Mouse (Mus musculus) embryo, embryonic 11.5 days (tissue): ENCODE results near the gene Ccdc172.

ENCODE experiments used
- DNase-seq: peaks from one replicate; pipeline ENCODE4 v3.0.0-alpha.2; 2012; ENCODE audit warnings: low read depth, low spot score

Gene Ccdc172

DNA sequence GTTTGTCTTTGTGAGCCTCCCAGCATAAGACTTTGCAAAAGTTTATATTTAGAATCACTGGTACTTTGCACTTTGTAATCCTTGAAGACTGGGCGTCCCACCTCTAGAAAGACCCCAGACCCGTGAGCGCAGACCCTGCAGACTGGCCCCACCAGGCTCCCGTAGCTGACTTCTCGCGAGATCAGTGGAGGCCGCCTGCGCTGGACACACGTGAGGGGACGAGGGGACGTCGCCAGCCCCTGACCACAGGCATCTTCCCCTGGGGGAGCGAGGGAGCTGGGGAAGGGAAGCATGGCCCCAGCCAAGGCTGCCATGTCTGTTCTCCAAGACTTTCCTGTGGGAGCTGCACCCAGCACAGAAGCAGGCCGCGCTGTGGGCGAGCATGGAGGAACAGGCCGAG is at the start of gene Ccdc172:
Gene Ccdc172, plus strand, starts transcription at position 176 of the 400 bp plus-strand sequence.
- no peak for DNase-seq

DNA sequence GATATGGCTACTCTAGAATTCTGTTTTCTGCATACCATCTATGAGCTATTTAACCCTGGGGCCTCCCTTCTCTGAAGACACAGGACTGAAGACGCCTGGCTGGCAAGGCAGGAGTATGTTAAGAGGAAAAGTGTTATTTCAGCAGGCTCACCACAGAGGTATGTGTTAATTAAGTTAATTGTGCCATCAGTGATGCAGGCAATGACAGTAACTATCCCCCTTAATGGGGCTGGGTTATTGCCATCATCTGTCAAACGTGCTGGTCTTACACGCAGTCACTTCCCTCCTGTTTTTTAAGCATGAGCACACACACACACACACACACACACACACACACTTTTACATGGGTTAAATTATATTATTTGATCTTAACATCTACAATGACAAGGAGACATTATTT is 48.0 kb upstream of the Ccdc172 start:
- no peak for DNase-seq

DNA sequence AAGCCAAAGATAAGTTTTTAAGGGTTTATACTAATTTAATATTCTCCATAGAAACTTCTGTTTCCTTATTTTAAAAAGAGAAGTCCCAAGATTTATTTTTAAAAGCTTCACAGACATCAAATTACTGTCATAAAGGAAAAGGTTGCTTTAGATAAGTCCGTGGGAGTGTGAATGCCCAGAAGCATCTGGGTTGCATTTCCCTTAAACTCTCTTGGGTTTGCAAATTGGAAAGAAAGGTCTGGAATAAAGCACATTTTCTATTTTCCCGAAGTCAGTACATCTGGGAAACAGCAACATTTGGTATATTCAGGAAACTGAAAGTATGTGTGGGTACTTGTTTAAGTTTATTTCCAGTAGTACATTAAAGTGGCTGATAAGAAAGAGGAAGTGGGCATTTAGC is 43.5 kb upstream of the Ccdc172 start:
- DNase-seq, result no peak

DNA sequence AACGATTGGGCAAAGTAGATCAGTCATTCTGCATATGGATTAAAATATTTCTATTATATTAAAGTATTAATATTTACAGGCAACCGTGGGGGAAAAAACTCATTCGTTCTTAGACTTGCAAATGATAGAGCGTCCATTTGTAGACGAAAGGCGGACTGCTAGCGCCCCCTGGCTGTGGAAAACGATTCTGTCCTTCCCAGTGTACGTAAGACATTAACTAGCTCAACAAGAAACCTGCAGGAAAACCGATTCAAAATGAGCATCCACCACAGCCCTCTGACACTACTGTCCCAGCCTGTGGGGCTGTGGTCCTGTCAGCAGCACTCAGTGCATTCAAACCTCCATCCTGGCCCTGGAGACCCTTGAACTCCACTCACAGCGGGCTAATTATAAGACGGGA is 42.4 kb upstream of the Ccdc172 start:
- DNase-seq, result peak; percentile 78

DNA sequence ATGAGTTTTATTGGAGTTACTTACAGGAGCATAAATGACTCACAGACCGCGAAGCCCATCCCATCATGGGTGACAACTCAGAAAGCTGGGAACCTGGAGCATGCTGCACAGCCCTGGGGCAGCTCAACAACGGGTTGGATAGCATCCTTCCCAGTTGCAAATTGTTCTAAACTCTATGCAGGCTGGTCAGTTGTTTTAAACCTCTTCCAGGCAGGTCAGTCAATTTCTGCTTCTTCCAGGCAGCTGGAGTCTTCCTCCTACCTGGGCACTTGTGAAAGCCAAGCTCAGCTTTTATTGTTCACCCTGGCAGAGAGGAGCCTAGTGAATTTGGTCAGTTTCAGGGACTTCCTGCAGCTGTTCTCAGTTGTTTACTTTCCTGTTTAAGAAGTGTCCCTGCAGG is 37.5 kb upstream of the Ccdc172 start:
- no peak for DNase-seq

DNA sequence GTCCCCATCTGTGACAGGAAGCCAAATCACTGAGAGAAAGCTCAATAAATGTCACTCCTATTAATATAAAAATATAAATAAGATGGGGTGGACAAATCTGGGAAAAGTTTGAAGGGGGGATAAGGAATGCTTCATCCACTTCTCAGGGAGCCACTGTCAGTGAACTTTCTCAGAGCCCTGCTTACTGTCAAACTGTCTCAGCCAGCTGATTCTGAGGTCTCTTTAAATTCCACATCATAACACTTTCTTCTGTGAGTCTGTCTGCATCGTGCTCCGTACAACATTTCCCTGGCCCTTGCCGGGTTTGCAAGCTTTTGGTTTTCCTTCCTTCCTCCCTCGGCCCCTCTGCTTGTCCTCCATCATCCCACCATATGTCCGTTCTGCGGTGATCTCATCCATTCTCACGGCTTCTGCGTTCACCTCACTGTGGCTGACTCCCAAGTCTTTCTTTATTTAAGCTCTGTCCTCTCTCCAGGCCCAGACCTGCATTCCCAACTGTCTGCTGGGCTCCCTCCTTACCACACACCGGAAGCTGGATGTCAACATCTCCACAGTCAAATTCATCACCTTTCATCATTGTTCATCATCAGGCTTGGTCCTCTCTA is 29.3 kb upstream of the Ccdc172 start:
- no peak for DNase-seq

DNA sequence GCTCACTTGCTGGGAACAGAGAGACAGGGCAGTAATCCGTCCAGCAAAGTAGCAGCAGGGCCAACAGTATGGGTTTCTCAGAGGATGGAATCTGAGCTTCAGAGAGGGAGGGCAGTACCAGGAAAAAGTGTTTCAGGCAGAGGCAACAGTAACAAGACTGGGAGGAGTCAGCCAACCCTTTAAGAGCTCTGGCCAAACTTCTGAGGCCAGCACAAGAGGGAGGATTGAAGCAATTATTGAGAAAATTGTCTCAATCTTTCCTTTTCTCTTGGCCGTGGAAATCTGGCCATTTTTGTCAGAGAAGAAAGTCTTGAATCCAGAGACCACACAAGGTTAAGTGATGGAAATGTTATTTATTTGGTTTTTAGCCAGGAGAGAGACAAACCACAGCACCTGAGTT is 25.1 kb upstream of the Ccdc172 start:
- no peak for DNase-seq

DNA sequence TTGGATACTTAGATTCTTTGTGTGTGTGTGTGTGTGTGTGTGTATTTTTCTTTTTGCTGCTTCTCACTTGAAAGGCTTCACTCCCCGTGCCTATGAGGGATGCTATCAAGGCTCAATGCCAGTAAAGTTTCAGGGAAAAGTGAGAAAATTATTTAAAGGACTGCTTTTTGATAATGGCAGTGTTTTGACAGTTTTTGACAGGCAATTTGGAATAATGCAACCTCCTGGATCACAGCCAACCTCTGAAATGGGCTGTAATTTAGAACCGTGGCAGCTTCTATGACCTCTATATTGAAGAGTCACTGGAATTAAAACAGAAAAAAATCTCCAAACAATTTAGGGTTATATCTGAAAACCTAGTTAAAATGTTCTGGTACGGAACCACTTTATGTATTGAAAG is 14.7 kb upstream of the Ccdc172 start:
- DNase-seq, result no peak

DNA sequence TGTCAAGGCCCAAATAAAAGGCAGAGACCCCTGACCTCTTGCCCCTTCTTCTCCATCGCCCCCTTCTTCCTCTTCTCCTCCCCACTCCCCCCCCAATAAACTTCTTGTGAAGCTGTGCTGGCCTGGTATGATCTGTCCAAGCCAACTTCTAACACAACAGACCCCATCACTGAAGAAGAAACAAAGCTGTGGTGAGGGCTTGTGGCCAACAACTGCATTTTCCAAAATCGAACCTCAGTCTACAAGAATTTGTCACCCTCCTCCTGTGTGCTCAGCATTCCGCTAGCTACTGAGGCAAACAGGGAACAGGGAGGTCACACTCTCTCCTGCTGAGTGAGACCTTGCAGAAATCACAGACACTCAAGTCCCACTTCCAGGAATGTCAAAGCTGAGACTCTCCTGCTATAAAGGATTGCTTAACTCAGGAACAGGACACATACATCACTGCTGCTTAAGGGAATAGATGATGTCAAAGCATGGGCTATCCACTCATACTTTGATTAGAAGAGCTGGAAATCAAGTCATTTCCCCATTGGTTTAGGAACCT is 12.3 kb upstream of the Ccdc172 start:
- DNase-seq, result no peak

DNA sequence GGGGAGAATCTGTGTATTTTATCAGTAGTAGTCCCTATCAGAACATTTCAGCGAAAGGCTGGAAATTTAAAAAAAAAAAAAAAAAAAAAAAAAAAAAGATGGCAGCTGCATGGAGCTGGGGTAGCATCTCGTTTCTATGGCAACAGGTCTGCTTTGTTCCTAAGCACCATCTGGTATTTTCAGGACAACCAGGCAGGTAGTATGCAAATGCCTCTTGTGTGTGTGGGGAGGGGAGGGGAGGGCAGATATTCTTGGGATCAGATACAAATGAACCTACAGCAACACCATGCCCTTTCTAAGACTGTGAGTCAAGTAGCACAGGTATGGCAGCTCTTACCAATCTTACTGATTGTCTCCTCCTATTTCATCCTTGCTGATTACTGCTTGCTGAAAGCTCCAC is 11.7 kb upstream of the Ccdc172 start:
- no peak for DNase-seq

DNA sequence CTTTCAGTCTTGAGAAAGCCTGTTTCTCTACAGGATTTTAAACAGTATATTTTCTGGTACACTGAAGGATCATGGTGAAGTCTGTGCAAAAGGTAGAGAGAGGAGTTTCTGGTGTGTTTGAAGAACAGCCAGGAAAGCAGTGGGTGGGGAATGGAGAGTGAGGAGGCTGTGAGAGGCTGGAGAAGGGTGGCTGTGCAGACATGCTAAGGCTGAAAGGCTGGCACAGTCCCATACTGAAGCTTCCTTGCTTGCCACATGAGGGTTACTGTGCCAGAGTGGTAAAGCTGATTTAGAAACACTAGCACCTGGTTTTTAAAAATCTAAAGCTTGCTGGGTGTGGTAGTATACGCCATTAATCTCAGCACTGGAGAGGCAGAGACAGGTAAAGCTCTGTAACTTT is 9.9 kb downstream of the Ccdc172 start:
- DNase-seq, result no peak

DNA sequence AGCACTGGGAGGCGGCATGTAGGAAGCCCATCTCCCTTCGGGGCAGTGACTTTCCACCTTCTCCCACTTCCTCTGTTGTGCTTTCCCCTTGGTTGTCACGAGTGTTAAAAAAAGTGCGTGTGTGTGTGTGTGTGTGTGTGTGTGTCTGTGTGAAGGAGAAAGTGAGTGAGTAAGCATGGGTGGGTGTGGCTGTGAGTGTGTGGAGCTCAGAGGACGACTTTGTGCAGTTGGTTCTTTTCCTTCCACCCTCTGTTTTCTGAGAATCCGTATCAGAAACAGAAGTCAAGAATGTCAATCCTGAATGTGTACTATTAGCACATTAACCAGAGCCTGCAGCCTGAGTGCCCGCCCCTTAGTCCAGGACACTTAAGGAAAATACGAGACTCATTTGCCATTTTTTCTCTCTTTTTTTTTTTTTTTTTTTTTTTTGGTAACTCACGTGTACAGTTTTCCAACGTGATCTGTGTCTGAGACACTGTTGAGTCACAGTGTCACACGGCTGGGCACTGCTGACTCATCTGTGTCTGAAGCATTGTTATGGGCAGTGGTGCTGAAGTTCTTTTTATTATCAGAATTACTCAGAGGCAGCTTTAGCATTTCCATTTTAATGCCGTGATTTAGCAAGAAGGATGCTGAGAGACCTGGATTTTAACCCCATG is 12.1 kb downstream of the Ccdc172 start:
- no peak for DNase-seq

DNA sequence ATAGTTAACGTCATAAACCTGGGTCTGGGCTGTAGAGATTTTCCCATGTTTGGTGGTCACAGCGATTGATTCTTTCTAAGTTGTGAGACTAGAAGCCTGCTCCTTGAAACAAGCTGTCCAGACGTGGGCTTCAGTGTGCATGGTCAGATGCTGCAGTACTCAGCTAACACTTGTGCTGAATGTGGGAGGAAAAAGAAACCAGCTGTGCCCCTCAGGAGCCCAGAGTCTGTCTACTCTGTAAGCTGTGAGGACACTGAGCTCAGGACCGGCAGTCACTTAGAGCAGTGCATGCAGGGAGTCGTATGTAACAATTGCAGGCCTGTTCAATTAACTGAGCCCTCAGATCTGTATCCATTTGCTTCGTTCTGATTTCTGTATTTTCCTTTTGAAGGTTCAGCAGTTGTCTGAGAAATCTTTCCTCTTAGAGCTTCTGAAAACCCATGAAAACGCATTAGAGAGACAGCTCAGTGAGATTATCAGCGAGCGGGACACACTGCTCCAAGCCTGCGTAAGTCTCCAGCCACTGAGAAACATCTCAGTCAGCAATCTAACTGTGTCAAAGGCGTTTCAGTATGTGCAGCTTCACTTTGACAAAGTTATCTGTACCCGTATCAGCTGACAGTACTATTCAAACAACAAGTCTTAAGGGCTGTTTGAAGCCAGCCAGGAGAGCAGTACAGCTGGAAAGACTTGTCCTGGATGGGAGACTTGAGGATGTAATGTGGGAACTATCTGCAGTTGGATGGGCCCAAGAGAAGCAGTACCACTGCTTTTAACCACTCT is 13.9 kb downstream of the Ccdc172 start:
- no peak for DNase-seq

DNA sequence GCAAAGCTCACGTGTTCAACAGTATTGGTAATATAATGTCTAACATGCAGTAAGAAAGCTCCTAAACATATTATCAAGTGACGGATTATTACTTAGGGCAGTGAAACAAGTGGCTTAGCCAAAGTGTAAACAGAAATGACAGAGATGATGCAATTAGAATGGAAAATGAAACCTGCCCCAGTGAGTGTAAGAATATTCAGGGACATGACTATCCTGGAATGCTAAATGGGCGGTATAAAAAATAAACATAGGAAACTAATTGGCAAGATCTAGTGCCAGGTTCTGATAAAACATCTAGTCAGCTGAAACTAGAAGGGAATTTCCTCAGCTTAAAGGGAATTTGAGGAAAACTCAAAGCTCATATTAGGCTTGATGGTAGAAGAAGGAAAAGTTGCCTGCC is 21.3 kb downstream of the Ccdc172 start:
- DNase-seq, result no peak

DNA sequence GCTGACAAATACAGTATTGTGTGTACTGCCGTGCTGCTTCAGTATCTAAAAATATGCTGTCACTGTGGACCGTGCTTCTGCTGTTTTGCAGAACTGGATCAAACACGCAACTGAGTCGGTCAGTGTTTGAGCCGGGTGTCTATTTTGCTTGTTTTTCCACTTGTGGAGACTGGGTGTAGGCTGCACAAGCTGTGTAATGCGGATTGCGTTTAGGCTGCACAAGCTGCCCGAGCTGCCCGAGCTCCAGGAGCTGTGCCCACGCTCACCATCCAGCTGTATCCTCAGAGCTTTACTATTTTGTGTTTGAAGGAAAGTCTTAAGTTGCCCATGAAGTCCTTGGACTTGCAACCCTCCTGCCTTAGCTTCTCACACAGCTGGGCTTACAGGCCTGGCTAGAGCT is 24.9 kb downstream of the Ccdc172 start:
- DNase-seq, result no peak

DNA sequence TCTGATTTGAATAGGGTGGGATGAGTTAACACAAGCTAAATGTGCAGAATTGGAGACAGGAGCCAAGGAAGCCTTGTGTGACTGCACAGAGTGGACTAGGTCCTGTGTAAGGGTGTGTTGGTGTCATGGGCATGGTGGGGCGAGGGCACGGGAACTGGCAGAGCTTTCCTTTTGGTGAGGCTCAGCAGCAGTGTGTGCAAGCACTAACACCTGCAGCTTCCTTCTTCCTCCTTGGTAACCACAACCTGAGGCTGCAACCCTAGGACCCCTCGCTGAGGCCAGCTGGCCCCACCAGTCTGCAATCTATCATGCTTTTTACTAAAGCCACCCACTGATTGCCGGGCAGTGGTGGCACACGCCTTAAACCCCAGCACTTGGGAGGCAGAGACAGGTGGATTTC is 28.6 kb downstream of the Ccdc172 start:
- no peak for DNase-seq

DNA sequence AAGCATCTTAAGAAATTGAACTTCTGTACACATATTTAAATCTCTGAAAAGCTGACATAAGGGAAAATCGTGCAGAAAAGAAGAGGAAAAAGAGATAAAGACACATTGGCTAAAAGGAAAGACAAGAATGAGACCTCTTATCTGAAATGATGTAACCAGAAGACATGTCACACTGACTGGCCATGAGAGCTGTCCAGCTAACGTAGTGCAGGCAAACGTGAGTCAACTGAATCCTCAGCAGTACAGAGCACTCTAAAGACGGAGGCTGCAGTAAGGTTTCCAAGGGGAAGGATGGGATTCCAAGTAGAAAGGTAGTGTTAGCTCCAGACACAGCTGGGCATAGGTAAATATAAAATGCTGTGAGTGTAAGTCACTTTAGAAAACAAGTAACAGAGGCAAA is 36.6 kb downstream of the Ccdc172 start:
- DNase-seq, result no peak

DNA sequence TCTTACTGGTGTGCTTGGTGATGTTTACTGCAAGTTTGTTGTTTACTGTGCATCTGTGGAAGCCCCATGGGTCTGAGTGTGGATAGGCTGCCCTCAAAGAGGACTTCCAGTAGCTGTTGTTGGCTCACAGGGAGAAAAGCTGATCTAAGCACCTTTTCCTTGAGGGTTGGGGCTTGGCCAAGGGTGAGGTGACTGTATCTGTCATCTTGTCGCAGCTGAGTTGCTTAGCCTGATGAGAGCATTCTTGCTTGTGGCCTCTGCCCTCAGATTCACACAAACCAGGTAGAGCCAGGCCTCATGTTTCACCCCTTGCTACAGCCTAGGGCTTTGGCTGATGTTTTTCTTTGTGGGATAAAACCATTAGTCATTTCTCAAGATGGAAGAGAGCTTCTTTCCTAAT is 38.7 kb downstream of the Ccdc172 start:
- no peak for DNase-seq

DNA sequence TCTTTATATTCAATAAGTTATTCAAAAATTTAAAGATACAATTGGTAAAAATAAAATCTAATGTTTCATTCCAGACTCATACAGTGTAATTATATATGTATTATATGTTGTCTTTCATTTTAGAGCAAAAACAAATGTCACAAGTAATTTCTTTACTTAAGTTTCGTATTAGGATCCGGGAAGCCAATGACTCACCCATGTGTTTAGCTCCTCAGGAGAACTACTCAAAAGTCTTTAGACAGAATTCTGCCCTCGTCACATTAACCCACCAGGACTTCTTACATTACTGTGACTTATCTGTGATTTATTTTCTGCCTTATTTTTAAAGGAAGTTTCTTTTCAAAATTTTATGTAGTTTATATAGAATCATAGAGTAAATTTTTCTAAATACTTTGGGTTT is 39.1 kb downstream of the Ccdc172 start:
- no peak for DNase-seq

DNA sequence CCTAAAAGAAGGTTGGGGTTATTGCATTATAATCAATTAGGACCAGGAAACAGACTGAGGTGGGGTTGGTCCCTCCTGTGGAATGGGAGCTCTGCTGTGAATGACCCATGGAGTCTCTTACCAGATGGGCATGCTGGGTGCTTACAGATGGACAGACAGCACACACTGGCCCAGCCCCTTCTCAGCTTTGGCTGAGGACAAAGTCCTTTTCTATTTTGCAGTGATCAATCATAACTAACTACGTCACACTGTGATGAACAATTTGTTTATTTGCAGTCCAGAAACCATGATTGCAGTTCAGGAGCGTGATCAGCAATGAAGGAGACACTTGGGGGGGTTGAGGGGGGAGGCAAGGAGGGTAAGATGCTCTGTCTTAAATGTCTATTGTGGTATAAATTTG is 43.2 kb downstream of the Ccdc172 start:
- no peak for DNase-seq

DNA sequence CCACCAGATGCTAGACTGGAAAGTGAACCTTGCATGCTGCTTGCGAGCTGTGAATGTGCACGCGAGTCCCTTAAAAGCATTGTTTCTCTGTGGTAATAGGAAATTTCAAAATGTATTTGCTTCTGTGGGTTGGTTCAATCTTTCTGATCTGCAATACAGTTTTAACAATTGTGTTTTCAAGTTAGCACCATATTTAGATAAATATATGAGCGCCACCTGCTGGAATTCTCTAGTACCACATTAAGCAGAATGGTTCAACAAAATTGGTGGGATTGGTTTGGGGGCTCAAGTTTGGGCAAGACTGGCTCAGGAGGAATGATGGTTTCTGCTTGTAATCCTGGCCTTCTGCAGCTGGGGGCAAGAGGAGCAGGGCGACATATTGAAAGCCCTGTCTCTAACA is 46.6 kb downstream of the Ccdc172 start:
- peak; percentile 37 for DNase-seq

DNA sequence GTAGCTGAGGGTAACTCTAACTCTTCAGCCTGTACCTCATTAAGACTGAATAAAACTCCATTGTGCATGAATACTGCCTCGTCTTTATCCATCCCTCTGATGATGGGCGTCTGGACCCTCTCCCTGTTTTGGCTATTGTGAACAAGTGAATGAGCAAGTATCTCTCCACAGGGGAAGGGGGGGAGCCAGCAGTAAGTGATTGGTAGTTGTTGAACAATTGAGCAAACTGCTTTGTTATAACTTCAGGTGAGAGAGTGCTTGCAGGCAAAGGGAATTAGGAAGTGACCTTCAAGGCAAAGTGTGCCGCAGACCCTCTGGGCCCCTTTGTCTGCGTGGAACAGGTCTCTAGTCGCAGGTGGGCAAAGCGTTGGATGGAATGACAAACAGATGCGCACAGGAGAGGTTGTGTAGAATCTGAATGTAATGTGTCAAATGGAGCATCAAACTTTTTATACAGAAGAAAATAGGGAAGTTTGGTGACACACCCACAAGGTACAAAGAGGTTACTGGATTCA is 50.6 kb downstream of the Ccdc172 start:
- DNase-seq, result no peak

DNA sequence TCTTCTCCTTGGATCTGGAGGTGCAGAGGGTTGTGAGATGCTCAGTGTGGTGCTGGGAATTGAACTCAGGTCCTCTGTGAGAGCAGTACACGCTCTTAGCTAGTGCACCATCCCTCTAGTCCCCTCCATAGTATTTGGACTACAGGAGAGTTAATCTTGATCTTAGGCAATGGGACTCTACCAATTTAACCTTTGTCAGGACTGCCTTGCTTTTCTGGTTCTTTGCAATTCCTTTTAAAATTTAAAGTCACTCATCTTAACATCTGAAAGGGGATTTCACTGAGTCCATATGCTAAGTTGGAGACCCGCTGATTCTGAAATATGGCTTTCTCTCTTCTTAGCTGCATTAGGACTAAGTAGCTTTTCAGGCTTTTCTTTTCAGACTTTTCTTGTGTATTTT is 59.8 kb downstream of the Ccdc172 start:
- no peak for DNase-seq
